Mouse (Mus musculus) c-Kit-negative CD71-positive TER-119-positive erythroid progenitor cells, embryonic 14.5 days (primary cell): ENCODE results near the gene Id1.

Source experiments
- DNase-seq: peaks from one replicate; pipeline ENCODE4 v3.0.0-alpha.2; 2013; ENCODE audit warnings: low read depth, low spot score

Gene Id1

GRCm38 (mm10) chr2:152736090-152736601 is at the start of gene Id1:
Id1 (plus strand) TSS chr2:152736251.
- peak; percentile 80 for DNase-seq

- DNase-seq: no peak
These were observed 49.7 kb upstream of the Id1 start for GRCm38 (mm10) chr2:152686399-152686798.

GRCm38 (mm10) chr2:152686806-152687267 is 49.2 kb upstream of the Id1 start, which contains the start of gene Mcts2:
Mcts2 (plus strand) TSS chr2:152687035.
- DNase-seq: peak; percentile 74

- no peak for DNase-seq
These were observed 44.4 kb upstream of the Id1 start for GRCm38 (mm10) chr2:152691564-152692217.

- peak; percentile 64 for DNase-seq
These were observed 42.8 kb upstream of the Id1 start for GRCm38 (mm10) chr2:152693233-152693632.

GRCm38 (mm10) chr2:152693735-152694134 is 42.3 kb upstream of the Id1 start:
- DNase-seq: no peak

- DNase-seq: no peak
These were observed 41.3 kb upstream of the Id1 start for GRCm38 (mm10) chr2:152694708-152695107.

GRCm38 (mm10) chr2:152696016-152696415 is 40.0 kb upstream of the Id1 start:
- no peak for DNase-seq

- peak; percentile 74 for DNase-seq
These were observed 39.4 kb upstream of the Id1 start for GRCm38 (mm10) chr2:152696476-152697164.

GRCm38 (mm10) chr2:152700138-152700537 is 35.9 kb upstream of the Id1 start:
- no peak for DNase-seq

GRCm38 (mm10) chr2:152700725-152701124 is 35.3 kb upstream of the Id1 start:
- DNase-seq: no peak

- no peak for DNase-seq
These were observed 32.3 kb upstream of the Id1 start for GRCm38 (mm10) chr2:152703596-152704255.

- no peak for DNase-seq
These were observed 31.8 kb upstream of the Id1 start for GRCm38 (mm10) chr2:152704256-152704605.

- no peak for DNase-seq
These were observed 31.2 kb upstream of the Id1 start for GRCm38 (mm10) chr2:152704811-152705370.

- no peak for DNase-seq
These were observed 30.0 kb upstream of the Id1 start for GRCm38 (mm10) chr2:152705993-152706571.

- no peak for DNase-seq
These were observed 28.9 kb upstream of the Id1 start for GRCm38 (mm10) chr2:152707186-152707585.

- no peak for DNase-seq
These were observed 28.4 kb upstream of the Id1 start for GRCm38 (mm10) chr2:152707627-152708026.

- DNase-seq: no peak
These were observed 27.0 kb upstream of the Id1 start for GRCm38 (mm10) chr2:152709066-152709465.

GRCm38 (mm10) chr2:152716241-152716772 is 19.7 kb upstream of the Id1 start:
- no peak for DNase-seq

- DNase-seq: no peak
These were observed 18.4 kb upstream of the Id1 start for GRCm38 (mm10) chr2:152717652-152718051.

GRCm38 (mm10) chr2:152718076-152718475 is 18.0 kb upstream of the Id1 start:
- no peak for DNase-seq
